Mouse (Mus musculus): ENCODE results near the gene Aim2. TPM values are rescaled to one million over a fixed set of nuclear protein-coding genes. Genes with fewer than 3 reads are reported as not detected.
A peak's percentile ranks its signal among the peaks of the same experiment; 100 is the strongest.

Gene Aim2
- total RNA-seq, 2 experiments from 2014 or later, result 2.2 to 3.2 TPM

GRCm38 (mm10) chr1:173348527-173348926 is 2.2 kb upstream of the Aim2 start:
- no peak for DNase-seq

- no peak for DNase-seq
Measured at GRCm38 (mm10) chr1:173349192-173349591, 1.5 kb upstream of the Aim2 start.

- peak; percentile 60 for DNase-seq
Measured at GRCm38 (mm10) chr1:173349946-173350345, 733 bp upstream of the Aim2 start.

GRCm38 (mm10) chr1:173355107-173355846 is 4.6 kb downstream of the Aim2 start:
- DNase-seq, result no peak

GRCm38 (mm10) chr1:173356699-173357098 is 6.0 kb downstream of the Aim2 start:
- no peak for DNase-seq

GRCm38 (mm10) chr1:173357799-173358198 is 7.1 kb downstream of the Aim2 start:
- DNase-seq, result no peak

GRCm38 (mm10) chr1:173359590-173360290 is 9.1 kb downstream of the Aim2 start:
- no peak for DNase-seq

- peak; percentile 78 for DNase-seq
Measured at GRCm38 (mm10) chr1:173361651-173362050, 11.0 kb downstream of the Aim2 start.

GRCm38 (mm10) chr1:173363436-173363835 is 12.8 kb downstream of the Aim2 start:
- DNase-seq, result no peak

GRCm38 (mm10) chr1:173364125-173364800 is 13.6 kb downstream of the Aim2 start:
- DNase-seq, result no peak

GRCm38 (mm10) chr1:173365970-173366409 is 15.3 kb downstream of the Aim2 start:
- DNase-seq, result no peak

GRCm38 (mm10) chr1:173366701-173367355 is 16.1 kb downstream of the Aim2 start:
- no peak for DNase-seq

GRCm38 (mm10) chr1:173367356-173368046 is 16.8 kb downstream of the Aim2 start, which contains the start of gene Cadm3:
Gene Cadm3 (minus strand): TSS chr1:173367695.
- DNase-seq, result peak; percentile 9

GRCm38 (mm10) chr1:173369611-173370010 is 18.9 kb downstream of the Aim2 start:
- no peak for DNase-seq

GRCm38 (mm10) chr1:173370456-173370855 is 19.8 kb downstream of the Aim2 start:
- DNase-seq, result no peak

GRCm38 (mm10) chr1:173371586-173371985 is 20.9 kb downstream of the Aim2 start:
- DNase-seq, result no peak

- no peak for DNase-seq
Measured at GRCm38 (mm10) chr1:173374020-173374419, 23.3 kb downstream of the Aim2 start.

GRCm38 (mm10) chr1:173377380-173378112 is 26.9 kb downstream of the Aim2 start:
- DNase-seq, result peak; percentile 73

GRCm38 (mm10) chr1:173381436-173381835 is 30.8 kb downstream of the Aim2 start:
- no peak for DNase-seq

GRCm38 (mm10) chr1:173389431-173389830 is 38.8 kb downstream of the Aim2 start:
- DNase-seq, result no peak

- no peak for DNase-seq
Measured at GRCm38 (mm10) chr1:173389901-173390401, 39.3 kb downstream of the Aim2 start.

Measured in heart, postnatal 4 days (tissue).